Mouse (Mus musculus) E14TG2a.4 (cell line): Measurements from ENCODE around the gene Robo1.

Experiments used
- H3K27me3 ChIP-seq: 2 replicates; pipeline ENCODE4 v1.6.1; 2014; ENCODE audit warnings: low read length, control low read depth; ENCODE audit not compliant: insufficient read depth
- H3K36me3 ChIP-seq: 2 replicates; pipeline ENCODE4 v1.6.1; 2014; ENCODE audit warnings: low read length, control low read depth; ENCODE audit not compliant: insufficient read depth
- H3K4me1 ChIP-seq: replicated peaks from 2 replicates; pipeline ENCODE4 v1.6.1; 2014; ENCODE audit warnings: low read depth, low read length, control low read depth
- H3K4me3 ChIP-seq: replicated peaks from 2 replicates; pipeline ENCODE4 v1.5.1; 2014; ENCODE audit warnings: mild to moderate bottlenecking, low read length
- H3K9me3 ChIP-seq: 2 replicates; pipeline ENCODE4 v1.6.1; 2014; ENCODE audit warnings: low read length, control low read depth
- CTCF ChIP-seq: conservative IDR thresholded peaks from 2 replicates; pipeline ENCODE4 v1.5.1; 2014; ENCODE audit warnings: low read length
- NANOG ChIP-seq: IDR thresholded peaks from 2 replicates; pipeline ENCODE4 v1.6.1; 2014; ENCODE audit warnings: borderline replicate concordance, low read length, mixed read lengths
- POU5F1 ChIP-seq: IDR thresholded peaks from 2 replicates; pipeline ENCODE4 v1.6.1; 2014; ENCODE audit warnings: low read length, borderline replicate concordance

Robo1 gene

GRCm38 (mm10) chr16:72645890-72646289 lies 337.8 kb downstream of the Robo1 start:
- TF ChIP-seq POU5F1 (no peak), NANOG (no peak), CTCF (no peak)
- H3K36me3 ChIP-seq: no peaks in the 10 kb centered on the region
- H3K4me3 ChIP-seq: no peak overlapping the region
- no peaks in the 10 kb centered on the region; the same call in 1 of the 2 replicates for H3K4me1 ChIP-seq
- H3K9me3 ChIP-seq: no peaks in the 10 kb centered on the region
- no peaks in the 10 kb centered on the region for H3K27me3 ChIP-seq

GRCm38 (mm10) chr16:72649314-72649713 lies 341.2 kb downstream of the Robo1 start:
- H3K27me3 ChIP-seq: no peaks in the 10 kb centered on the region
- TF ChIP-seq POU5F1 (no peak), CTCF (peak; percentile 16)
- no peaks in the 10 kb centered on the region for H3K36me3 ChIP-seq
- H3K4me3 ChIP-seq: no peak overlapping the region
- no peaks in the 10 kb centered on the region; the same call in 1 of the 2 replicates for H3K4me1 ChIP-seq
- H3K9me3 ChIP-seq: no peaks in the 10 kb centered on the region

GRCm38 (mm10) chr16:72655411-72655810 lies 347.3 kb downstream of the Robo1 start:
- Histone ChIP-seq H3K4me3 (no peak overlapping the region), H3K9me3 (no peaks in the 10 kb centered on the region), H3K36me3 (no peaks in the 10 kb centered on the region), H3K27me3 (peaks cover 7% of the 10 kb centered on the region; the same call in 1 of the 2 replicates), H3K4me1 (no peaks in the 10 kb centered on the region)
- TF ChIP-seq POU5F1 (no peak), CTCF (no peak), NANOG (no peak)

DNA sequence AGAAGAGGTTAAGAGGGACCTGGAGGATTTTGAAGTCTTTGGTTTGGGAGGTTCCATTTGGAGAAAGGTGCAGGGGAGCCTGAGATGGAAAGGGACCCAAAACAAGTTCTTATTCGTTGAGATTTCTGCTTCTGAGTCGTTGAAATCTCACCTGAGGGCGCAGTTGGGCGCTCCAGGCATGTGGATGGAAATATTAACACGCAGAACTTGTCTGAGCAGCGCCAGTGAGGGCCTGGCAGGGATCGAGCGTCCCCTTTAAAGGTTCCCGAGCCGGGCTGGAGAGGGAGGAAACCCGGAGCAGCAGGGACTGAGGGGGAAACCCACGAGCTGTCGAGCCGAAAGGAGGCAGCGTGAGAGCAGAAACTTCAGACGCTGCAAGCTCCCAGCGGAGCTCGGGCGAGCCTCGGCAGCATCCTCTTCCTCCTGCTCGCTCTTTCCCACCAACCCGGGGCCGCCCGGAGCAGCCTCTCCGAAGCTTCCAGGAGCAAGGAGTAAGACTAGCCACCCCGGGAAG lies 354.8 kb downstream of the Robo1 start:
- peaks cover 20% of the 10 kb centered on the region for H3K4me1 ChIP-seq
- H3K36me3 ChIP-seq: no peaks in the 10 kb centered on the region
- no peaks in the 10 kb centered on the region for H3K9me3 ChIP-seq
- peaks cover 18% of the 10 kb centered on the region for H3K27me3 ChIP-seq
- TF ChIP-seq NANOG: no peak
- no peak for TF ChIP-seq CTCF
- TF ChIP-seq POU5F1: no peak
- H3K4me3 ChIP-seq: peak overlapping the region; percentile 96

DNA sequence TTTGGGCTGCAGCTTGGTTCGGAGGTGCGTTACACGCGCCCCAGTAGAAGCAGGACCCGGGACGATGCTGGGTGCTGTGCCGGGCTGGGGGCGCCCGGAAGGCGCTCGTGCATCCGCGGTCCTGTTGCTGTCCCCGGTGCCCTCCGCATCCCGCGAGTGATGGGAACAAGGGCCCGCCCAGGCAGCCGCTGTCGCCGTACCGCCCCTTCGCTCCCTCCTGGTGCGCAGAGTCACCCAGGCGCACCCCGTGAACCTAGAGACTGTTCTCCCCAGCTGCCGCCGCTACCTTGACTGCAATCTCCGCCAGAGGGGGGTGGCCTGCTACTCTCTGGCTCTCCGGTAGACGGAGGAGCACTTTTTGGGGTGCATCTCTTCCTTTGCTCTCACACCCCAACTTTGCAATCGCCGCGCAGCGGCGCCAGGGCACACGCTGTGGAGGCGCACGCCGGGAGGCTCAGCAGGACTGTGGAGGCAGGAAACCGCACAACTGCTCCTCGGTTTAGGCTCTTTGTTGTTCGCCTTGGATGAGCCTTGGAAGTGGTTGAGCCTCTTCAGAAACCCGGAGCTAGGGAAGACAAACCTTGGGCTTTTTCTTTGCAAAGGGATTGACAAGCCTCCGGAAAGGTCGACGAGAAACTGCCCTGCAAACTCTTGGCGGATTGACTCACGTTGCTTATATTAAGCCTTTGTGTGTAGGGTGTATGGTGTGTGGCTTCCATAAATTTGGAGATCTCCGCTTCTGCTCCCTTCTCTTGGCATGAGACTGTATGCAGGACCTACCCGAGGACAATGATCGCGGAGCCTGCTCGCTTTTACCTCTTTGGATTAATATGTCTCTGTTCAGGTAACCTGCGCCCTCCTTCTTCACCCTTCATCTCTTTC lies 355.5 kb downstream of the Robo1 start:
- Histone ChIP-seq H3K4me3 (peak overlapping the region; percentile 96), H3K9me3 (no peaks in the 10 kb centered on the region), H3K27me3 (peaks cover 18% of the 10 kb centered on the region), H3K36me3 (no peaks in the 10 kb centered on the region), H3K4me1 (peaks cover 20% of the 10 kb centered on the region)
- TF ChIP-seq NANOG: no peak
- TF ChIP-seq POU5F1: no peak
- TF ChIP-seq CTCF: no peak

- Histone ChIP-seq H3K27me3 (peaks cover 17% of the 10 kb centered on the region), H3K4me3 (peak overlapping the region; percentile 96), H3K4me1 (peaks cover 22% of the 10 kb centered on the region), H3K36me3 (no peaks in the 10 kb centered on the region), H3K9me3 (no peaks in the 10 kb centered on the region)
- TF ChIP-seq CTCF: no peak
These were observed 356.1 kb downstream of the Robo1 start for GRCm38 (mm10) chr16:72664233-72664613.

DNA sequence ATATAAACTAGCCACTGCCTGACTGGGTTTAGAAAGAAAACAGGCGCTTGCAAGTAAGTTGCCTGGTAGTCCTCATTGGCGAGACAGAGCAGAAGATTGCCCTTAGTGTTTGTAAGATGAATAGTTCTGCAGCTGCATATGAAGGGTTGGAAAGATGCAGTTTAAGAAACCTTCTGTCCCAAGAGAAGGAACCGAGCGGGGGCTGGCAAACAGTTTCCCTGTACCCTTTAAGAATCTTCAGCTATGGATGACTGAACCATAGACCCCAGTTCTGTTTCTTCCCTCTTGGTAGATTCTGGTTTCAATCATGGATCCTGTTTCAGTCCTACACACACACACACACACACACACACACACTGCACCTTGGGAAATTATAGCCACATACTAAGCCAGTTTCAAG lies 356.7 kb downstream of the Robo1 start:
- H3K4me3 ChIP-seq: no peak overlapping the region
- H3K4me1 ChIP-seq: peaks cover 27% of the 10 kb centered on the region
- TF ChIP-seq NANOG: no peak
- TF ChIP-seq CTCF: no peak
- no peak for TF ChIP-seq POU5F1

DNA sequence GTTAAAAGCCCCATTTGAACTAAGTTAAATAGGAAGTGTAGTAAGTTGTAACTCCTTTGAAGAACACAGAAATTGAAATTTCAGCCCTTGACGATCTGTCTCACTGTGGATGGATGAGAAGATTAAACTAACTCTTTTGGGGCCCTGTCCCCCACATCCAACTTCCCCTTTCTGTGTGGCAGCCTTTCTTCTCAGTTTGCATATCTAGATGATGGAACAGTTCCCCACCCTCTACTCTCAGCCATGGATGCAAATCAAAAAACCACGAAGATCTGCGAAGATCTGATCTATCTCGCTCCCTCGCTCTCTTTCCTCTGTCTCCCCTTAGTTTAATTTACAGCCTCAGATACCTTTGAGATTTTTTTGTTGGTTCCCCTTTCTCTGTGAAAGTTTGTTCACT lies 357.3 kb downstream of the Robo1 start:
- H3K9me3 ChIP-seq: no peaks in the 10 kb centered on the region

More for the DNA sequence above, 356.7 kb downstream of the Robo1 start:
- Histone ChIP-seq H3K9me3 (no peaks in the 10 kb centered on the region), H3K27me3 (peaks cover 14% of the 10 kb centered on the region), H3K36me3 (no peaks in the 10 kb centered on the region)

More for the DNA sequence above, 357.3 kb downstream of the Robo1 start:
- TF ChIP-seq CTCF: no peak
- peaks cover 33% of the 10 kb centered on the region for H3K4me1 ChIP-seq
- peaks cover 11% of the 10 kb centered on the region for H3K27me3 ChIP-seq
- no peaks in the 10 kb centered on the region for H3K36me3 ChIP-seq
- no peak overlapping the region for H3K4me3 ChIP-seq
